30 mouse cellular contexts compared by ENCODE assay signal in genomic region chr11:31974826-31975225, GRCm38 (mm10). TPM values are rescaled to one million over a fixed set of nuclear protein-coding genes. Genes with fewer than 3 reads are reported as not detected.
DNase-seq lines count a peak whose midpoint lies in the region; ATAC-seq and TF ChIP-seq lines count a peak whose summit lies in the region.
"Had no signal": no experiment of that assay in that cellular context is flagged by ENCODE, and none has a peak within 500 bp of the region (broad histone marks: within the 10 kb centered on the region; RNA-seq: fewer than 3 reads in every experiment).

No protein-coding gene starts in this region.

- H3K27ac ChIP-seq in kidney, postnatal 0 days, result no peak overlapping the region
- H3K27ac ChIP-seq in kidney, embryonic 14.5 days (ENCODE audit: low read depth, low read length), result no peak overlapping the region
- 0 out of 2 replicates have a peak overlapping the region, but pooled peaks have one; percentile 4 for H3K27ac ChIP-seq in intestine, embryonic 15.5 days
- H3K27ac ChIP-seq in stomach, embryonic 16.5 days (ENCODE audit: low read length), result peak overlapping the region; percentile 24
- H3K27ac ChIP-seq: heart, embryonic 10.5 days; hindbrain, embryonic 10.5 days; limb, embryonic 12.5 days; liver, embryonic 13.5 days; midbrain, embryonic 15.5 days; neural tube, embryonic 12.5 days had no signal

- H3K4me3 ChIP-seq in kidney, postnatal 0 days (replicated peaks; ENCODE audit: low read depth, low read length), result no peak overlapping the region
- H3K4me3 ChIP-seq in kidney, embryonic 14.5 days (ENCODE audit: low read length), result no peak overlapping the region
- no peak overlapping the region for H3K4me3 ChIP-seq in intestine, embryonic 15.5 days (replicated peaks)
- no peak overlapping the region for H3K4me3 ChIP-seq in stomach, embryonic 16.5 days (replicated peaks; ENCODE audit: low read length)
- H3K4me3 ChIP-seq: heart, embryonic 10.5 days; hindbrain, embryonic 10.5 days; limb, embryonic 12.5 days; liver, embryonic 13.5 days; midbrain, embryonic 15.5 days; neural tube, embryonic 12.5 days had no signal

- no peak overlapping the region for H3K4me2 ChIP-seq in kidney, postnatal 0 days (ENCODE audit: low read length)
- H3K4me2 ChIP-seq in kidney, embryonic 14.5 days (replicated peaks; ENCODE audit: low read depth, low read length), result no peak overlapping the region
- H3K4me2 ChIP-seq in intestine, embryonic 15.5 days (replicated peaks), result no peak overlapping the region
- H3K4me2 ChIP-seq in stomach, embryonic 16.5 days (ENCODE audit: low read depth, low read length), result no peak overlapping the region
- H3K4me2 ChIP-seq: limb, embryonic 12.5 days; liver, embryonic 13.5 days; midbrain, embryonic 15.5 days; neural tube, embryonic 12.5 days had no signal

- no peak for ATAC-seq in kidney, postnatal 0 days (replicated peaks; ENCODE audit: low FRiP score, low read depth)
- no peak for ATAC-seq in kidney, embryonic 14.5 days (ENCODE audit: low FRiP score, low TSS enrichment)
- peak; percentile 88 for ATAC-seq in intestine, embryonic 15.5 days
- ATAC-seq in stomach, embryonic 16.5 days (ENCODE audit: insufficient read depth, low FRiP score), result peak; percentile 53; the same call in 1 of the 2 replicates
- ATAC-seq: forebrain, postnatal 0 days; hindbrain, embryonic 16.5 days; midbrain, embryonic 15.5 days had no signal

- peak; percentile 71 for DNase-seq in kidney, postnatal 0 days (ENCODE audit: low spot score)
- DNase-seq in lung, postnatal 10 days, result peak; percentile 23
- no peak for DNase-seq in lung, postnatal 25 days (ENCODE audit: low spot score)
- DNase-seq in gastrocnemius, postnatal 10 days, result no peak
- DNase-seq: adrenal gland, postnatal 10 days; cerebellum, adult 2 months; cerebellum, postnatal 36 days; forebrain, postnatal 0 days; heart, postnatal 10 days; kidney, adult 18-20 months; kidney, postnatal 25 days; liver, embryonic 13.5 days; lung, postnatal 14 days; right cerebral cortex, postnatal 14 days; spleen, adult 18-20 months; thymus, postnatal 36 days had no signal

- H3K36me3 ChIP-seq in kidney, postnatal 0 days (ENCODE audit: insufficient read depth, low read length), result no peaks in the 10 kb centered on the region
- no peaks in the 10 kb centered on the region for H3K36me3 ChIP-seq in kidney, embryonic 14.5 days (ENCODE audit: control insufficient read depth, insufficient read depth, low read length)
- no peaks in the 10 kb centered on the region for H3K36me3 ChIP-seq in intestine, embryonic 15.5 days
- H3K36me3 ChIP-seq in stomach, embryonic 16.5 days (ENCODE audit: control insufficient read depth, insufficient read depth, low read length), result no peaks in the 10 kb centered on the region
- H3K36me3 ChIP-seq: heart, embryonic 10.5 days; hindbrain, embryonic 10.5 days; limb, embryonic 12.5 days; liver, embryonic 13.5 days; midbrain, embryonic 15.5 days; neural tube, embryonic 12.5 days had no signal

- H3K4me1 ChIP-seq in kidney, postnatal 0 days (replicated peaks; ENCODE audit: insufficient read depth, low read length), result no peaks in the 10 kb centered on the region
- no peaks in the 10 kb centered on the region for H3K4me1 ChIP-seq in kidney, embryonic 14.5 days (ENCODE audit: control insufficient read depth, insufficient read depth, low read length)
- 0 out of 2 replicates have a peak, but pooled peaks cover 4% of the 10 kb centered on the region for H3K4me1 ChIP-seq in intestine, embryonic 15.5 days (replicated peaks)
- H3K4me1 ChIP-seq in stomach, embryonic 16.5 days (ENCODE audit: control insufficient read depth, insufficient read depth, low read length), result 0 out of 2 replicates have a peak, but pooled peaks cover 3% of the 10 kb centered on the region
- H3K4me1 ChIP-seq: limb, embryonic 12.5 days; liver, embryonic 13.5 days; midbrain, embryonic 15.5 days; neural tube, embryonic 12.5 days had no signal

- 49% methylated on average over 8 of the region's 8 CpGs for WGBS in kidney, postnatal 0 days
- 53% methylated on average over 8 of the region's 8 CpGs for WGBS in kidney, embryonic 14.5 days
- WGBS in intestine, embryonic 15.5 days, result 17% methylated on average over 8 of the region's 8 CpGs
- whole genome bisulfite sequencing in stomach, embryonic 16.5 days, result 19% methylated on average over 8 of the region's 8 CpGs

- TF ChIP-seq CTCF in kidney, postnatal 0 days (IDR thresholded peaks at IDR 0.05; ENCODE audit: low read depth), result no peak

- no peak overlapping the region for H3K9ac ChIP-seq in kidney, postnatal 0 days (ENCODE audit: low read depth, low read length)
- H3K9ac ChIP-seq in kidney, embryonic 14.5 days (ENCODE audit: low read depth, low read length), result no peak overlapping the region
- no peak overlapping the region for H3K9ac ChIP-seq in intestine, embryonic 15.5 days
- no peak overlapping the region for H3K9ac ChIP-seq in stomach, embryonic 16.5 days (ENCODE audit: low read length)
- H3K9ac ChIP-seq: forebrain, postnatal 0 days; limb, embryonic 12.5 days; liver, embryonic 13.5 days; midbrain, embryonic 15.5 days; neural tube, embryonic 12.5 days had no signal

- no peaks in the 10 kb centered on the region for H3K27me3 ChIP-seq in kidney, postnatal 0 days (ENCODE audit: insufficient read depth, low read length)
- no peaks in the 10 kb centered on the region for H3K27me3 ChIP-seq in kidney, embryonic 14.5 days (ENCODE audit: control insufficient read depth, insufficient read depth, low read length)
- H3K27me3 ChIP-seq in intestine, embryonic 15.5 days (replicated peaks), result no peaks in the 10 kb centered on the region
- H3K27me3 ChIP-seq in stomach, embryonic 16.5 days (ENCODE audit: control insufficient read depth, insufficient read depth, low read length), result no peaks in the 10 kb centered on the region
- H3K27me3 ChIP-seq: limb, embryonic 12.5 days; liver, embryonic 13.5 days; midbrain, embryonic 15.5 days; neural tube, embryonic 12.5 days had no signal

- H3K9me3 ChIP-seq in kidney, postnatal 0 days (replicated peaks; ENCODE audit: low read length), result no peaks in the 10 kb centered on the region
- peaks cover 6% of the 10 kb centered on the region for H3K9me3 ChIP-seq in kidney, embryonic 14.5 days (ENCODE audit: control insufficient read depth, low read length)
- no peaks in the 10 kb centered on the region for H3K9me3 ChIP-seq in intestine, embryonic 15.5 days
- H3K9me3 ChIP-seq in stomach, embryonic 16.5 days (replicated peaks; ENCODE audit: control insufficient read depth, low read length), result no peaks in the 10 kb centered on the region
- H3K9me3 ChIP-seq: heart, embryonic 10.5 days; liver, embryonic 13.5 days; midbrain, embryonic 15.5 days had no signal

RNA-seq across cellular contexts. Expression of gene 4930524B15Rik, which starts 9.4 kb away (rescaled TPM):
- polyA plus RNA-seq in kidney, postnatal 0 days (2015; fragmentation: Nextera tagmentation; extraction: Ambion mirVana), result 0.10 and 0.18 TPM in 2 replicates
- polyA plus RNA-seq in kidney, embryonic 14.5 days (2014; fragmentation: Nextera tagmentation; extraction: Ambion mirVana), result 0.27 TPM in 1 of 2 replicates, not detected in the other
- not detected in 2 replicates for polyA plus RNA-seq in intestine, embryonic 15.5 days (2015; fragmentation: Nextera tagmentation; extraction: Ambion mirVana)
- polyA plus RNA-seq in stomach, embryonic 16.5 days (2015; fragmentation: Nextera tagmentation; extraction: Ambion mirVana), result 0.06 TPM in 1 of 2 replicates, not detected in the other
- total RNA-seq in gastrocnemius, postnatal 10 days (2021), result not detected
- total RNA-seq: adrenal gland, postnatal 10 days; gastrocnemius, postnatal 4 days; heart, postnatal 10 days; left cerebral cortex, postnatal 14 days; MEL had no signal
- polyA plus RNA-seq: C2C12; embryonic facial prominence, embryonic 11.5 days; limb, embryonic 12.5 days; liver, embryonic 13.5 days had no signal

RNA-seq across cellular contexts. Expression of gene Nsg2, which starts 25.4 kb away (rescaled TPM):
- polyA plus RNA-seq in kidney, postnatal 0 days (2015; fragmentation: Nextera tagmentation; extraction: Ambion mirVana), result 7.2 and 9.2 TPM in 2 replicates
- 0.87 and 1.6 TPM in 2 replicates for polyA plus RNA-seq in kidney, embryonic 14.5 days (2014; fragmentation: Nextera tagmentation; extraction: Ambion mirVana)
- 10.0 and 12.0 TPM in 2 replicates for polyA plus RNA-seq in intestine, embryonic 15.5 days (2015; fragmentation: Nextera tagmentation; extraction: Ambion mirVana)
- polyA plus RNA-seq in stomach, embryonic 16.5 days (2015; fragmentation: Nextera tagmentation; extraction: Ambion mirVana), result 7.8 and 8.2 TPM in 2 replicates
- 1 to 10 TPM; 1.3 to 2.6 TPM for total RNA-seq in gastrocnemius, postnatal 10 days (2021)
- total RNA-seq: MEL had no signal
- polyA plus RNA-seq: C2C12 had no signal

Comparison
In these comparisons a context has a peak if more than half of its experiments do, and no peak if none do; other contexts are left out.
1. DNase-seq: peak in kidney, postnatal 0 days (single experiment) and lung, postnatal 10 days (single experiment); none in lung, postnatal 25 days (single experiment) and gastrocnemius, postnatal 10 days (single experiment).
2. ATAC-seq: peak in intestine, embryonic 15.5 days (single experiment) and stomach, embryonic 16.5 days (single experiment); none in kidney, postnatal 0 days (single experiment) and kidney, embryonic 14.5 days (single experiment).
3. H3K27ac ChIP-seq: peak in intestine, embryonic 15.5 days (single experiment) and stomach, embryonic 16.5 days (single experiment); none in kidney, postnatal 0 days (single experiment) and kidney, embryonic 14.5 days (single experiment).